Mouse (Mus musculus) bone marrow, adult 2 months (tissue): ENCODE measurements around the gene Pi4kb.
"Not testable (repeated sequence)": the region's sequence is repeated elsewhere in the genome, so short reads cannot be mapped to it uniquely, and the experiment has no call there.

Source experiments
- CTCF ChIP-seq: fragments of 200-500 bp; IDR thresholded peaks from 2 replicates; pipeline ENCODE4 v1.5.1; 2011; ENCODE audit warnings: low read length, control low read depth; ENCODE audit not compliant: control insufficient read depth, insufficient read depth
- POLR2A ChIP-seq: fragments of 200-500 bp; IDR thresholded peaks from 2 replicates; pipeline ENCODE4 v1.6.1; 2011; ENCODE audit warnings: low read depth, mild to moderate bottlenecking, control low read depth, low read length, borderline replicate concordance; ENCODE audit not compliant: control insufficient read depth

DNA sequence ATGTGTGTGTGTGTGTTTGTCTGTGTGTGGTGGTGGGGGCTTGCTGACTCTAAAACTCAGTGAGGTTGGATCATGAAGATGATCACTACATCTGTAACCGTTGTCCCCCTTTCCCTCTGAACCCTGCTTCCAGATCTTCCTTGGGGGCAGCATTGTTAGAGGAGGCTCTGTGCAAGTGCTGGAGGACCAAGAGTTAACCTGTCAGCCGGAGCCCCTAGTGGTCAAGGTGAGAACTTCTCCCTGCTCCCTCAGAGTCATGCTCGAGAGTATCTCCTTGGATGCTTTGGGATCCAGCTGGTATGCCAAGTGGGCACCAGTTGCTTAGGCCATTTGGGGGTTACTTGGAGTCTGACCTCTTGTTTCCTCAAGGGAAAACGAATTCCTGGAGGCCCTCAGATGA is 30.8 kb upstream of the Pi4kb start:
- not testable (repeated sequence) for TF ChIP-seq POLR2A
- TF ChIP-seq CTCF = peak; percentile 42; the same call in 1 of the 2 replicates
